Mouse (Mus musculus) cortical plate, adult 2 months (tissue): ENCODE measurements at regions not wholly inside any gene's neighbourhood (a gene's known extent, or its start where the extent isn't known, plus 50 kb on each side); places are given as distances from the start of the nearest gene placed in this dataset.

Experiments
- H3K27ac ChIP-seq: fragments of 200-500 bp; 2 replicates; pipeline ENCODE4 v1.5.1; 2012; ENCODE audit warnings: low read length, control low read depth, inconsistent platforms; ENCODE audit not compliant: insufficient read depth
- H3K4me1 ChIP-seq: fragments of 200-500 bp; 2 replicates; pipeline ENCODE4 v1.6.1; 2011; ENCODE audit warnings: low read length; ENCODE audit not compliant: control insufficient read depth, insufficient read depth
- H3K4me3 ChIP-seq: fragments of 200-500 bp; 2 replicates; pipeline ENCODE4 v1.5.1; 2011; ENCODE audit warnings: mild to moderate bottlenecking, low read length, control low read depth; ENCODE audit not compliant: insufficient read depth
- CTCF ChIP-seq: fragments of 200-500 bp; IDR thresholded peaks from 2 replicates; pipeline ENCODE4 v1.5.1; 2011; ENCODE audit warnings: mild to moderate bottlenecking, control low read depth, low read length; ENCODE audit not compliant: insufficient read depth; ENCODE audit errors: extremely low read depth
- POLR2A ChIP-seq: fragments of 200-500 bp; IDR thresholded peaks from 2 replicates; pipeline ENCODE4 v1.6.1; 2011; ENCODE audit warnings: mild to moderate bottlenecking, low read length, control low read depth; ENCODE audit not compliant: insufficient read depth; ENCODE audit errors: extremely low read depth

- no peak overlapping the region for H3K4me3 ChIP-seq
- H3K27ac ChIP-seq: no peak overlapping the region
- no peaks in the 10 kb centered on the region for H3K4me1 ChIP-seq
- TF ChIP-seq CTCF: no peak
- TF ChIP-seq POLR2A: no peak
Measured at GRCm38 (mm10) chr12:12549649-12550048, 287.7 kb downstream of the Fam49a start.

DNA sequence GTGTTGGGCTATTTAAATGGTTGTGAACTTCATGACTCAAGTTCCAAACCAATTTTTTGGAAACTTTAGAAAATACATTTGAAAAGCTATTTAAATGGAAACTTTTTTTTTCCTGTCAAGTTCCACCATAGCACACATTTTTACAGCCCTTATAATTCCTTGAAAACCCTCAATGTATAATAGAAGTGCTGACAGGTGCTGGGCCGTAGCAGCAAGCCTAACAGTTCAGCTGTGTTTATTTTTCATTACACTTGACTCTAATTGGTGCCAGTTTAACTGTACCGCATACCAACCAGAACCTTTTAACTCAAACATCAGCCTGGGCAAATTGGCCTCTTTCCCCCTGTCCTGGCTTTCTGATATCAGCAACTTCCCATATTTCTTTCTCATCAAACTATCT is 286.7 kb downstream of the Fam49a start:
- no peak overlapping the region for H3K27ac ChIP-seq
- H3K4me1 ChIP-seq: no peaks in the 10 kb centered on the region
- TF ChIP-seq POLR2A: no peak
- TF ChIP-seq CTCF: no peak
- H3K4me3 ChIP-seq: no peak overlapping the region

GRCm38 (mm10) chr12:12547477-12547876 is 285.5 kb downstream of the Fam49a start:
- H3K27ac ChIP-seq: no peak overlapping the region
- TF ChIP-seq POLR2A: no peak
- TF ChIP-seq CTCF: no peak
- no peak overlapping the region for H3K4me3 ChIP-seq
- H3K4me1 ChIP-seq: no peaks in the 10 kb centered on the region

DNA sequence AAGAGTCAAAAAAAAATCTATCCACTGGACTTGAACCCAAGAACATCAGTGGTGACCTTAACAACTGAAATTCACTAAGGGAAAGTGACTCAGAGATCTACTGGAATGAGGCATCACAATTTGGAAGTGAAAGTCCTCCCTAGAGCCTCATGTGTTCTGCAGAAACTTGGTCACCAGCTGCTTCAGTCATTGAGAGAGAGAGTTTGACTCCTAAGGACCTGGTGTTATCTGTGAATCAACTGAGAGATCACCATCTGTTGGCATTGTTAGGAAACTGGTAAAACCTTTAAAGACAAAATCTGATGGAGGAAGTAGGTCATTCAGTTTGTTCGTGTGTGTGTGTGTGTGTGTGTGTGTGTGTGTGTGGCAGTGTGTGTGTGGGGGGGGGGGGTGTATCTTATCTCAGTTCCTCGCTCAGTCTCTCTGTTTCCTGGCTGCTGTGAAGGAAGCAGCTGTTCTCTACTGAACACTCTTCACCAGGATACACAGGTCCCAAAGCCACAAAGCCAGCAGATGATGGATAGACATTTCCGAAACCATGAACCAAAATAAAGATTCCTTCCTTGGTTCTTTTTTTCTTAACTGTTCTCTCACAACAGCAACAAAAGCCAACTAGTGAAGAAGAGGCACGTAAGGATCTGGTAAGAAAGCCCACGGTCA is 284.6 kb downstream of the Fam49a start:
- no peak overlapping the region for H3K4me3 ChIP-seq
- no peak overlapping the region for H3K27ac ChIP-seq
- no peak for TF ChIP-seq CTCF
- TF ChIP-seq POLR2A: no peak
- H3K4me1 ChIP-seq: no peaks in the 10 kb centered on the region

GRCm38 (mm10) chr12:12541076-12542070 is 279.4 kb downstream of the Fam49a start:
- TF ChIP-seq POLR2A (no peak), CTCF (no peak)
- Histone ChIP-seq H3K4me1 (no peaks in the 10 kb centered on the region), H3K4me3 (no peak overlapping the region), H3K27ac (no peak overlapping the region)

GRCm38 (mm10) chr12:12539291-12539690 is 277.4 kb downstream of the Fam49a start:
- Histone ChIP-seq H3K27ac (no peak overlapping the region), H3K4me1 (no peaks in the 10 kb centered on the region), H3K4me3 (no peak overlapping the region)
- TF ChIP-seq CTCF (no peak), POLR2A (no peak)

DNA sequence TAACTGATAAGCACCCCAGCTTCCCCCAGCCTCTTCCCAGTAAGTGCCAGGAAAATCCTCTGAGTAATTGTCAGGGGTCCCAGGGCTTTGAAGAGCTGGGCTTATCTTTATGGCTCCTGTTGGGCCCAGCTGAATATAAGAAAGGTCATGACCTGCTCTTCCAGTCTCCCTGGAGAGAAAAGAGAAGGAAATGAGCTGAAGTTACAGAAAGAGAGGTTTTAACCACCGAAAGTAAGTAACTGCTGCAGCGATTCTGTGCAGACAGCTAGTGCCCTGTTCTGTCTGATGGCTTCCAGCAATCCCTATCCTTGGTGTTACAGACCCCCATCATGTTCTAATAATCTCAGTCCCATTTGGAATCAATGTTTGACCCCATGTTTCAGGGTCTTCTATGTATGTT is 272.8 kb downstream of the Fam49a start:
- H3K27ac ChIP-seq: no peak overlapping the region
- TF ChIP-seq POLR2A (no peak), CTCF (no peak)
- no peak overlapping the region for H3K4me3 ChIP-seq
- H3K4me1 ChIP-seq: no peaks in the 10 kb centered on the region

DNA sequence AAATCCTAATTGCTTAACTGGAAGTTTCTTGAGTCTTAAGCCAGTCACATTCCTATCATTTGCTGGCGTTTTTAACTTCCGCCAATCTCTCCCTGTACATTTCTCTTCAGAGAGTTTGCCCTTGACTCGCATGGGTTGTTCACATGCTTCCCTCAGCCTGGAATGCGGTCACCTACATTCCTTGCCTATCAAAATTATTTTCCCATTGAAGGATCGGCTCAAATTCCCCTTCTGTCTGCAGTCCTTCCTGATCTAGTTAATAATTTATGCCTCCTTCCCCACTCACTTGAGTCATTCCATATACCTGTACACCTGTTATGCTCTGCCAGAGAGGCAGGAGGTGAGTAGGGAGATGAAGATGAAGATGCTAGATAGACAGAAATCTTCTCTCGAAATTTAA is 268.9 kb downstream of the Fam49a start:
- H3K27ac ChIP-seq: no peak overlapping the region
- no peaks in the 10 kb centered on the region for H3K4me1 ChIP-seq
- no peak for TF ChIP-seq CTCF
- no peak for TF ChIP-seq POLR2A
- H3K4me3 ChIP-seq: no peak overlapping the region

DNA sequence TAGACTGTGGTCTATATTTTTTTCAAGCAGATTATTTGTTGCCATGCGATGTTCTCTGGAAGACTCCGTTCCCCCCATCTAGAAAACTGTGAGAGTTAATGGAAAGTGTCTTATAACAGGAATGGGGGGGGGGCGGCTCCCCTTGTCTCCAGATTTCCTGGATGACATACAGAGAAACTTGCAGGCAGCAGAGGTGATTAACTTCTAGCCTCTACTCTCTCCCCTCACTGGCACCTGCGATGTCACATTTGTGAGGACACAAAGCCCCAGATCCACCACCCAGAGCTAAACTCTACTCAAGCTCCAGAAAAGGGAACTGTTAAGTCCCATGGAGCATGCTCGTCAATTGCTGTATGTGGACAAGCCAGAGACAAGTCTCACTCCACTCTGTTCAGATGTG is 267.6 kb downstream of the Fam49a start:
- Histone ChIP-seq H3K4me1 (no peaks in the 10 kb centered on the region), H3K4me3 (no peak overlapping the region), H3K27ac (no peak overlapping the region)
- TF ChIP-seq POLR2A (no peak), CTCF (no peak)
